Mouse (Mus musculus) CD8-positive naive resting alpha-beta T cell, adult 57 days (primary cell): Measurements from ENCODE around the gene Bean1. TPM values are rescaled to one million over a fixed set of nuclear protein-coding genes. Genes with fewer than 3 reads are reported as not detected.

ENCODE experiments used
- total RNA-seq: library from RNA; stranded (reverse); gene quantifications from one replicate; pipeline ENCODE4 v1.2.4, GENCODE M21; 2023

The Bean1 gene
- total RNA-seq, result not detected

DNA sequence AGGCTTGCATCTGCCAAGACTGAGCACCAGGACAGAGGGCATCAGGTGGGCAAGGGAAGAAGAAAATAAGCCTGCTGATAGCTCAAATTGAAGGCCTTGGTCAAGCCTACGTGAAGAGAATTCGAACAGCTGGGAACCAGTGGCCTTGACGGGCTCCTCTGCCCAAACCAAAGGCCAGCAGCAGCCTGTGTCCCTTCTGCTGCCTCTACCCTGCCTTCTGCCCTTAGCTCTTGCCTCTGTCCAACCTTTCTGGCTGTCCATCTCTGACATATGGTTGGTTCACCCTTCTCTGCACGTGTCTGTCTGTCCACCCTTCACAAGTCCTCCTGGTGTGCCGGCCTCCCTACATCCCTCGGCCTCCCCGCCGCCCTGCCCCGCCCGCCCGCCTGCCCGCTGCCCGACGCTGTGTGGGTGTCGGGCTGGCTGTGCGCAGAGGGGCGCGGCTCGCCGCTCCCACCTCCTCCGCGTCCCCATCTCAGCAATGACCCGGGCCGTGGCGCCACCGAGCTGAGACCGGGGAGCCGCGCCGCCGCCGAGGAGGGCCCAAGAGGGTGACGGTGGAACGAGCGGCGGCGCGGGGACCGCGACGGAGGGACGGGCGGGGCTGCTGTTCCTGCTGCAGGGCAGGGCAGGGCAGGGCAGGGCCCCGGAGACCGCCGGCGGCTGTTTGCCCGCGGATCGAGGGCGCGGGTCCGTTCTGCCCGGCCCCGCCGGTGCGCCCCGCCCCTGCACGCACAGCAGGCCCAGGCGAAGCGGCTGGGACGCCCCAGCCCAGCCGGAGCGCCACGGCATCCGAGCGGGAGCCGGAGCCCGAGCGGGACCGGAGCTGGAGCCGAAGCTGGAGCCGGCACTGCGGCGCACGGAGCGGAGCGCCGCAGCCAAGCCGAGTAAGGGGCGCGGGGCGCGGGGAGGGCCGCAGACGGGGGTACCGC is at the start of gene Bean1:
Gene Bean1, plus strand, starts transcription at position 325 of the 932 bp plus-strand sequence.

DNA sequence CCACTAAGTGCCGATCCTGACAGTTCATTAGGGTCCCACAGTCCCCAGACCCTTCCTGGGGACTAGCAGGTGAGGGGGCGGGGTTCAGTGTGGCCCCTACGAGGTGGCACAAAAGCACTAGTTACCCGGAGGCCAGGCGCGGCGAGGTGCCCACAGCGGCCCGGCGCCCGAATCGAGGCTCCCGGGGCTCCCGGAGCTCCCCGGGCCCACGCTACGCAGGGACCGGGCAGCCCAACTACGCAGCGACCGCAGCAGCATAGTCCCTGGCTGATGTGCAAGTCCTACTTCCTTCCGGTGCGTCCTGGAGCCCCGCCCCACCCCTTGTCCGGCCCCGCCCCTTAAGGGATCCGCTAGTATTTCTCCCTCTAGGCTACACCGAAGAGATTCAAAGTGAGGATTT is 78.0 kb downstream of the Bean1 start, which contains the start of gene Tk2:
Gene Tk2, minus strand, starts transcription at position 283 of the 400 bp plus-strand sequence.

DNA sequence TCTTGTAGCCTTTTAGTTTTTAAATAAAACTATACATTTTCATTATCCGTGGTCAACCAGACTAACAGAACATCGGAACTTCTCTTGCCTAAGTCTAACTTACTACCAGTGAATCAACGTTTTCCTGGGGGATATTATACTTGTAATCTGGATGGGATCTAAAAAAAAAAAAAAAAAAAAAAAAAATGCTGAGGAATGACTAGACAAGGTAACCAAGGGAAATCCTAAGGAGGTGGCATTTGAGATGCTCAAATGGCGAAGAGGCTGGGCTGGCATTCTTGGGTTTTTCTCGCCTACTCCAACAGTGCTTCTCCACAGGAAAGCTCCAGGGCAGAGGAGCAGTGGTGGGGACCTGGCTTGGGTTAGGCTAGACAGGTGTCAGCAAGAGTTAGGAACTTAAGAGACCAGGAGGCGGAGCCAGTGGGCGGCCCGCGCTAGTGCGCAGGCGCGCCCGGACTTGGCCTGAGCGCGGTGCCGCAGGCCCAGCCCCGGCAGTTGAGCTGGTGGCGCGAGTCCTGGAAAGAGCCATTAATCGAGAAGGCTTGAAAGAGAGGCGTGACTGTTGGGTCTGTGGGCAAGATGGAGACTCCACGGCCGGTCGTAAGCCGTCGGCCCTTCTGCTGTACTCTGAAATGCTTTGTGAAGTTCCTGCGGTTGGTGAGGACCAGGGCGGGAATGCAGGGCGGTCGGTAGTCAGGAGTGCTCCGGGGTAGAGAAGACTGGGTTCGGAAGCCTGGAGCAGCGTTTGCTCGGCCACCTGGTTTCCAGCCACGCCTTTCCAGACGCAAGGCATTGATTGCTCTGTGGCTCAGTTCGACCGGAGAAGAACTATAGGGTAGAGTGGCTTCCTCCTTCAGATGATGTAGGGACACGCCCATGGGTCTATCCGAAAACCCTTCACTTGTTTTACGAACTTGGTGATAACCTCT is 80.5 kb downstream of the Bean1 start, which contains the start of gene Cklf:
Gene Cklf, plus strand, starts transcription at position 423 of the 929 bp plus-strand sequence.

Other genes starting within 250 kb of the Bean1 start
- gene Cdh5, start 68.8 kb upstream of the Bean1 start, total RNA-seq, result 0.89 TPM
- gene Tk2, start 78.1 kb downstream of the Bean1 start, total RNA-seq, result 63.8 TPM
- 51.8 TPM for gene Cklf, start 80.4 kb downstream of the Bean1 start, total RNA-seq
- gene Cmtm2a, start 122.7 kb downstream of the Bean1 start, total RNA-seq, result not detected
- not detected for gene Gm45711, start 139.6 kb downstream of the Bean1 start, total RNA-seq
- not detected for gene Cmtm1, start 139.7 kb downstream of the Bean1 start, total RNA-seq
- gene Gm11020, start 151.1 kb downstream of the Bean1 start, total RNA-seq, result not detected
- not detected for gene Cmtm2b, start 151.8 kb downstream of the Bean1 start, total RNA-seq
- 14.5 TPM for gene Cmtm3, start 169.0 kb downstream of the Bean1 start, total RNA-seq
- 2.6 TPM for gene Cmtm4, start 225.4 kb downstream of the Bean1 start, total RNA-seq